Mouse (Mus musculus): ENCODE data around the gene Fam219b. TPM values are rescaled to one million over a fixed set of nuclear protein-coding genes. Genes with fewer than 3 reads are reported as not detected.

Gene Fam219b
- polyA plus RNA-seq, 1 experiment = not detected

- peaks cover 4% of the 10 kb centered on the region; the same call in 1 of the 2 replicates for H3K4me1 ChIP-seq (ENCODE audit: control insufficient read depth, insufficient read depth, low read length)
- H3K4me3 ChIP-seq (ENCODE audit: insufficient read depth, low read depth, low read length) = no peak overlapping the region
- no peak for TF ChIP-seq CTCF (IDR thresholded peaks at IDR 0.05; ENCODE audit: insufficient read depth, low read depth, low read length)
- no peak for TF ChIP-seq POLR2A (IDR thresholded peaks at IDR 0.05; ENCODE audit: insufficient read depth, low read depth, low read length)
- WGBS = 58% methylated on average over 3 of the region's 3 CpGs
- H3K27ac ChIP-seq (ENCODE audit: insufficient read depth, low read depth, low read length) = no peak overlapping the region
These were observed 17.4 kb downstream of the Fam219b start for GRCm38 (mm10) chr9:57554753-57555152.

- 56% methylated on average over 3 of the region's 3 CpGs for WGBS
- no peak overlapping the region for H3K27ac ChIP-seq (ENCODE audit: insufficient read depth, low read depth, low read length)
These were observed 19.9 kb downstream of the Fam219b start for GRCm38 (mm10) chr9:57557215-57557614.

GRCm38 (mm10) chr9:57558625-57559024 lies 21.3 kb downstream of the Fam219b start:
- WGBS = 88% methylated on average over 4 of the region's 4 CpGs
- H3K27ac ChIP-seq (ENCODE audit: insufficient read depth, low read depth, low read length) = no peak overlapping the region
- no peak for TF ChIP-seq CTCF (IDR thresholded peaks at IDR 0.05; ENCODE audit: insufficient read depth, low read depth, low read length)
- no peak for TF ChIP-seq POLR2A (IDR thresholded peaks at IDR 0.05; ENCODE audit: insufficient read depth, low read depth, low read length)

More at GRCm38 (mm10) chr9:57557215-57557614, 19.9 kb downstream of the Fam219b start:
- TF ChIP-seq POLR2A (IDR thresholded peaks at IDR 0.05; ENCODE audit: insufficient read depth, low read depth, low read length) (no peak), CTCF (IDR thresholded peaks at IDR 0.05; ENCODE audit: insufficient read depth, low read depth, low read length) (no peak)
- no peak overlapping the region for H3K4me3 ChIP-seq (ENCODE audit: insufficient read depth, low read depth, low read length)
- H3K4me1 ChIP-seq (ENCODE audit: control insufficient read depth, insufficient read depth, low read length) = peaks cover 7% of the 10 kb centered on the region

GRCm38 (mm10) chr9:57559568-57559967 lies 22.2 kb downstream of the Fam219b start:
- no peak overlapping the region for H3K4me3 ChIP-seq (ENCODE audit: insufficient read depth, low read depth, low read length)
- TF ChIP-seq POLR2A (IDR thresholded peaks at IDR 0.05; ENCODE audit: insufficient read depth, low read depth, low read length) (no peak), CTCF (IDR thresholded peaks at IDR 0.05; ENCODE audit: insufficient read depth, low read depth, low read length) (no peak)
- peaks cover 11% of the 10 kb centered on the region for H3K4me1 ChIP-seq (ENCODE audit: control insufficient read depth, insufficient read depth, low read length)
- 82% methylated on average over 2 of the region's 2 CpGs for WGBS
- no peak overlapping the region for H3K27ac ChIP-seq (ENCODE audit: insufficient read depth, low read depth, low read length)

More at GRCm38 (mm10) chr9:57558625-57559024, 21.3 kb downstream of the Fam219b start:
- H3K4me1 ChIP-seq (ENCODE audit: control insufficient read depth, insufficient read depth, low read length) = peaks cover 11% of the 10 kb centered on the region
- no peak overlapping the region for H3K4me3 ChIP-seq (ENCODE audit: insufficient read depth, low read depth, low read length)

GRCm38 (mm10) chr9:57560263-57560662 lies 22.9 kb downstream of the Fam219b start:
- TF ChIP-seq CTCF (IDR thresholded peaks at IDR 0.05; ENCODE audit: insufficient read depth, low read depth, low read length) = no peak
- TF ChIP-seq POLR2A (IDR thresholded peaks at IDR 0.05; ENCODE audit: insufficient read depth, low read depth, low read length) = no peak
- Histone ChIP-seq H3K27ac (ENCODE audit: insufficient read depth, low read depth, low read length) (peak overlapping the region; percentile 71), H3K4me3 (ENCODE audit: insufficient read depth, low read depth, low read length) (peak overlapping the region; percentile 65), H3K4me1 (ENCODE audit: control insufficient read depth, insufficient read depth, low read length) (peaks cover 11% of the 10 kb centered on the region)
- WGBS = 7% methylated on average over 7 of the region's 7 CpGs

- 1% methylated on average over 37 of the region's 37 CpGs for WGBS
- peaks cover 16% of the 10 kb centered on the region for H3K4me1 ChIP-seq (ENCODE audit: control insufficient read depth, insufficient read depth, low read length)
- H3K4me3 ChIP-seq (ENCODE audit: insufficient read depth, low read depth, low read length) = peak within 1 kb of the TSS; percentile 65
- TF ChIP-seq POLR2A (IDR thresholded peaks at IDR 0.05; ENCODE audit: insufficient read depth, low read depth, low read length) = peak; percentile 57; the same call in 1 of the 2 replicates
- TF ChIP-seq CTCF (IDR thresholded peaks at IDR 0.05; ENCODE audit: insufficient read depth, low read depth, low read length) = no peak
- H3K27ac ChIP-seq (ENCODE audit: insufficient read depth, low read depth, low read length) = peak within 1 kb of the TSS; percentile 72
These were observed 23.8 kb downstream of the Fam219b start, which contains the start of gene Scamp2 for GRCm38 (mm10) chr9:57560861-57561710. TSS of gene Scamp2 (plus strand) at chr9:57560943.

GRCm38 (mm10) chr9:57561711-57562099 lies 24.4 kb downstream of the Fam219b start:
- Histone ChIP-seq H3K4me1 (ENCODE audit: control insufficient read depth, insufficient read depth, low read length) (peaks cover 18% of the 10 kb centered on the region), H3K4me3 (ENCODE audit: insufficient read depth, low read depth, low read length) (peak overlapping the region; percentile 65), H3K27ac (ENCODE audit: insufficient read depth, low read depth, low read length) (no peak overlapping the region)
- TF ChIP-seq CTCF (IDR thresholded peaks at IDR 0.05; ENCODE audit: insufficient read depth, low read depth, low read length) (no peak), POLR2A (IDR thresholded peaks at IDR 0.05; ENCODE audit: insufficient read depth, low read depth, low read length) (no peak)
- WGBS = 78% methylated on average over 13 of the region's 13 CpGs

GRCm38 (mm10) chr9:57562896-57563372 lies 25.6 kb downstream of the Fam219b start:
- Histone ChIP-seq H3K4me3 (ENCODE audit: insufficient read depth, low read depth, low read length) (no peak overlapping the region), H3K27ac (ENCODE audit: insufficient read depth, low read depth, low read length) (no peak overlapping the region), H3K4me1 (ENCODE audit: control insufficient read depth, insufficient read depth, low read length) (peaks cover 22% of the 10 kb centered on the region)
- 65% methylated on average over 4 of the region's 4 CpGs for WGBS
- no peak for TF ChIP-seq CTCF (IDR thresholded peaks at IDR 0.05; ENCODE audit: insufficient read depth, low read depth, low read length)
- no peak for TF ChIP-seq POLR2A (IDR thresholded peaks at IDR 0.05; ENCODE audit: insufficient read depth, low read depth, low read length)

- no peak overlapping the region for H3K27ac ChIP-seq (ENCODE audit: insufficient read depth, low read depth, low read length)
- H3K4me1 ChIP-seq (ENCODE audit: control insufficient read depth, insufficient read depth, low read length) = peaks cover 22% of the 10 kb centered on the region
- WGBS = 87% methylated on average over 6 of the region's 6 CpGs
- H3K4me3 ChIP-seq (ENCODE audit: insufficient read depth, low read depth, low read length) = no peak overlapping the region
- no peak for TF ChIP-seq CTCF (IDR thresholded peaks at IDR 0.05; ENCODE audit: insufficient read depth, low read depth, low read length)
- TF ChIP-seq POLR2A (IDR thresholded peaks at IDR 0.05; ENCODE audit: insufficient read depth, low read depth, low read length) = no peak
These were observed 27.3 kb downstream of the Fam219b start for GRCm38 (mm10) chr9:57564609-57565008.

Measured in olfactory bulb, adult 2 months (tissue).